Mouse (Mus musculus) ovary, postnatal 10 days (tissue): ENCODE data around the gene Elf1.
A peak's percentile ranks its signal among the peaks of the same experiment; 100 is the strongest.

Experiments used
- DNase-seq: peaks from one replicate; pipeline ENCODE4 v3.0.0; 2022; ENCODE audit warnings: low spot score

The Elf1 gene

GRCm38 (mm10) chr14:79573482-79574191 is 92.6 kb downstream of the Elf1 start:
- no peak for DNase-seq

DNA sequence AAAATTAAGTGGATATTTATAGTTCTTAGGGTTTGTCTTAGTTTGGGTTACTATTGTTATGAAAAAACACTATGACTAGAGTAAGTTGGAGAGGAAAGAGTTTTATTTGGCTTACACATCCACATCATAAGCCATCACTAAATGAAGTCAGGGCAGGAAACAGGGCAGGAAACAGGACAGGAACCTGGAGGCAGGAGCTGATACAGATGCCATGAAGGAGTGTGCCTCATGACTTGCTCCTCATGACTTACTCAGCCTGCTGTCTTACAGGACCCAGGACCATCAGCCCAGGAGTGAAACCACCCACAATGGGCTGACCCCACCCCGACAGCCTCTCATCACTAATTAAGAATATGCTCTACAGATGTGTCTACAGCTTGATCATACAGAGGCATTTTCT is 93.4 kb downstream of the Elf1 start:
- DNase-seq, result no peak

DNA sequence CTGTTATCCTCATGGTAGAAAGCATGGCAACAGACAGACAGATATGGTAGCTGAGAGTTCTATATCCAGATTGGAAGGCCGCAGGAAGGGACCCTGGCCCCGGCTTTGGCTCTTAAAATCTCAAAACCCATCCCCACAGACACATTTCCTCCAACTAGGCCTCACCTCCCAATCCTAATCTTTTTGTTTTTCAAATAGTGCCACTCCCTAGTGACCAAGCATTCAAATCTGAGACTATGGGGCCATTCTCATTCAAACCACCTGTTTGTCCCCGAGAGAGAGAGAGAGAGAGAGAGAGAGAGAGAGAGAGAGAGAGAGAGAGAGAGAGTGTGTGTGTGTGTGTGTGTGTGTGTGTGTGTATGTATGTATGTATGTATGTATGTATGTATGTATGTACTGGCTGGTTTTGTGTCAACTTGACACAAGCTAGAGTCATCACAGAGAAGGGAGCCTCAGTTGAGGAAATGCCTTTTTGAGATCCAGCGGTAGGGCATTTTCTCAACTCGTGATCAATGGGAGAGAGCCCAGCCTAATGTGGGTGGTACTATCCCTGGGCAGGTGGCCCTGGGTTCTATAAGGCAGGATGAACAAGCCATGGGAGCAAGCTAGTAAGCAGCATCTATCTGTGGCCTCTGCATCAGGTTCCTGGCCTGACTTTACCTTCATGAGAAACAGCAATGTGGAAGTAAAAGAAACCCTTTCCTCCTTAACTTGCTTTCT is 102.7 kb downstream of the Elf1 start:
- DNase-seq, result no peak

GRCm38 (mm10) chr14:79586499-79587138 is 105.6 kb downstream of the Elf1 start:
- DNase-seq, result no peak

GRCm38 (mm10) chr14:79587139-79587851 is 106.3 kb downstream of the Elf1 start, which contains the start of gene Sugt1:
Gene Sugt1 (plus strand): TSS chr14:79587691.
- DNase-seq, result peak; percentile 93

DNA sequence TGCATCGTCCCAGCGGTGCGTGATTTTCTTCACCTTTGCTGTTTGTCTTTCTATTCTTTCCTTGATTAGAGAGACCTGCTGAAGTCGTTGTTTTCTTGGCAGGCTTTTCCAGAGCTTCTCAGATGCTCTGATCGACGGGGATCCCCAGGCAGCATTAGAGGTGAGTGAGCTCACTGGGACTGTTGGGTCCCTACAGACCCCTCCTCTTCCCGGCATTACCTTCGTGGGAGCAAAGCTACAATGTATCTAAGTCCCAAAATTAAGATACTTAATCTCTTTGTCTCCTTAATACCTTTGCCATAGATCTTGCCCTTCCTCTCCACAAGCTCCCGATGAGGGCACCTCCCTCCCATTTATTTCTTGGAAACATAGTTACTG is 106.8 kb downstream of the Elf1 start:
- DNase-seq, result no peak

DNA sequence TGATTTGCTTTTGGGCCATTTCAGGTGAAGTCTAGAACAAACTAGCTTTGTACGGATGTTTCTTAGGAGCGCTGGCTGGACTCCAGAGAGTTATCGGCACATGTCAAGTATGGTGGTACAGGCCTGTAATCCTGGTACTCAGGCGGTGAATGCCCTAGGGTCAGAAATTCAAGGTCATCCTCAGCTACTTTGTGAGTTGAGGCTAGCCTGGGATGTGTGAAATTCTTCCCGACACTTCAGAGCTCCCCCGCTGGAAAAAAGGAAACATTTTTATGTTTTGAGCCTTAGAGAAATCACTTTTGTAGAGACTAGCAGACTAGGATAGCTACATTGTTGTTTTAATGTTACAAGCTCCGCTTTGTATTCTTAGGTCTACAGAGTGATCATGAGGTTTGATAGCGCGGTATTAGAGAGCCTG is 107.5 kb downstream of the Elf1 start:
- DNase-seq, result no peak

GRCm38 (mm10) chr14:79589401-79589800 is 108.4 kb downstream of the Elf1 start:
- DNase-seq, result no peak

DNA sequence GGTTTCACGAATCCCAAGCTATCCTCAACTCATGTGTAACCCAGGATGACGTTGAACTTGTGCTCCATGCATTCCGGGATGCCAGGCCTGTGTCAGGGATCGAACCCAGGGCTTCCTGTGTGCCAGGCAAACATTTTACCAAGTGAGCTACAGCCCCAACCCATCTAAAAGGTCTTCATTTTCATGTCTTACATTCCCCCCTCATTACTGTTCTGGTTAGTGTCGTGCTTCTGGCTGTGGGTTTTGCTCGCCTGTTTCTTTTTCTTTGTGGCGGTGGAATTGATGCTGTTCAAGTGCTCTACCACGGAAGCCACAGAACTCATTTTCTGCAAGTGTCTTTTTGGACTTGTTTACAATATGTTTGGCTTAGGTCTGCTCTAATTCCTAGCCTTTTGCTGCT is 109.9 kb downstream of the Elf1 start:
- no peak for DNase-seq

DNA sequence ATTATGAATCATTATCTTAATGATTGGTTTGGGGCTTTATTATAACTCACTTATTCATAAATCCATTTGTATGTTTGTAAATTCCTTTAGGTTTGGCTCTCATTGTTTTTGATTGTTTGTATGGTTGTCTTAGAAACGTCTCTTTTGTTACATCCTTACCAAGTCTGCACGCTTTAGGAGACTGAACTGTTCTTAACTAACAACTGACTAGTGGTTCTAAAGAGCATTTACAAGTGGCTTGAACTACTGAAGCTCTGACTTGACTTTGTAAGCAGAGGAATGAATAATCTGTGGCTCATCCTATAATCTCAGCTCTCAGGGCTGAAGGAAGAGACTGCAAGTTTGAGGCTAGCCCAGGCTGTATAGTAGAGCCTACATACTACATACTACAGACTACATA is 110.6 kb downstream of the Elf1 start:
- no peak for DNase-seq

DNA sequence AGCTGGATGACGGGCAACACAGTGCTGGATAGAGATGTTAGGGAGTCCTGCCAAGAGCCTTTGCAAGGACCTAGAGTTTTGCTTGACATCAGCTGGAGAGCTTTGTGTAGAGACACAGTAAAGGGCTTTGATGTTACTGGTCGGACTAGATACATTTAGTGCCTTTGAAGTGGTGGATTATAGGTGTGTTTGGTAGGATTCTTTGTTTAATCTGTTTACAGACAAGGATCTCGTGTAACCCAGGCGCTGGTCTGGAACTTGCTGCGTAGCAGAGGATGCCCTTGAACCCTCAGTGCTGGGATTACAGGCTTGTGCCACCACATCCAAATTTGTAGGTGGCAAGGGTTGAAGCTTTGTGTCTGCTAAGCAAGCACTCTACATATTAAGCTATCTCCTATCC is 113.1 kb downstream of the Elf1 start:
- no peak for DNase-seq

- DNase-seq, result no peak
Observed at GRCm38 (mm10) chr14:79596602-79597001, 115.6 kb downstream of the Elf1 start.

DNA sequence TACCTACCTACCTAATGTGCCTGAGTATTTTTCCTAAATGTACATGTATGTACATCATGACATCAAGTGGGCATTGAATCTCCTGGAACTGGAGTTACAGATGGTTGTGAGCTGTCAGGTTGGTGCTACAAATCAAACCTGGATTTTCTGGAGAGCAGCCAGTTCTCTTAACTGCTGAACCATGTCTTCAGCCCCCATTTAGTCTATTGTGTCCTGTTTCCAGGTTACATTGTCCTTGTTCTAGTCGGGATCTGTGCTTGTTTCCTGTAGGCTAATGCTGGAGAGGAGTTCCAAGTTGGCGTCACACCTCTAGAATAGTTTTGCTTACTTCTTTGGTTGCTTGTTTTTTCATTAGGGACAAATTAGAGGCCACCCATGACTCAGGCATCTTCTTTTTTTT is 124.9 kb downstream of the Elf1 start:
- no peak for DNase-seq

GRCm38 (mm10) chr14:79606392-79606791 is 125.4 kb downstream of the Elf1 start:
- DNase-seq, result no peak

DNA sequence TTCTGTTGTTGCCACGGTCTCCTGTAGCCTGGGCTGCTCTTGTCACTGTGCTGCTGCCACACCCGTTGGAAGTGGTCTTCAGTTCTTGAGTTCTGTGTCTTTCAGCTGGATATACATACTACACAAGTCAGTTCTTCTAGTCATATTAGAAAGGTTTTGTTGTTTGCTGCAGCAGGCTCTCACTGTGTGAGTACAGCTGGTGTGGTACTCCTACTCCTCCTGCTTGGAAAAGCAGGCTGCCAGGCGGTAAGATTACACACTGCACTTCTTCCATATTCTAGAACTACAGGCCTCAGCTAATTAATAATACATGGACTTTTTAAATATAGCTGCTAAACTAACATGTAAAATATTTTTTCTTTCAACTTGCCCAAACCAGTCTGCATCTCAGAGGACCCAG is 125.9 kb downstream of the Elf1 start:
- DNase-seq, result no peak

- no peak for DNase-seq
Observed at GRCm38 (mm10) chr14:79607352-79607751, 126.4 kb downstream of the Elf1 start.

DNA sequence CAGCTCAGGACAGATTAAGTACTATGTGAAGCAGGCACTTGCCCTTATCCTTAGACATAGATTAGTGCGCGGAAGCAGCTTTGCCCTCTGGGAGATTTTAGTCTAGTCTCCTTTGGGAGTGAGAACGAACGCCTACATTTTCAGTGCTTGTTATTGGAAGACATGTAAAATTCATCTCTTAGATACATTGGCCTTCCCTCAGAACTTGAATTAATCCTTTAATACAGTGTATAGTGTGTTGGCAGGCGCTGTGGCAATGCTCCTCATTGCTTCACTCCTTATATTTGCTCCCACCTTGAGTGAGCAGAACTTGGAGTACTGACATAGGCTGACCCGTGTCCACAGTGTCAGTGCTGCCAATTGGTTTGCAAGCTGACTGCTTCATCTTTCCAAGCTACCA is 127.3 kb downstream of the Elf1 start:
- DNase-seq, result no peak

- DNase-seq, result no peak
Observed at GRCm38 (mm10) chr14:79617121-79617828, 136.3 kb downstream of the Elf1 start.

- DNase-seq, result no peak
Observed at GRCm38 (mm10) chr14:79619802-79620201, 138.8 kb downstream of the Elf1 start.

DNA sequence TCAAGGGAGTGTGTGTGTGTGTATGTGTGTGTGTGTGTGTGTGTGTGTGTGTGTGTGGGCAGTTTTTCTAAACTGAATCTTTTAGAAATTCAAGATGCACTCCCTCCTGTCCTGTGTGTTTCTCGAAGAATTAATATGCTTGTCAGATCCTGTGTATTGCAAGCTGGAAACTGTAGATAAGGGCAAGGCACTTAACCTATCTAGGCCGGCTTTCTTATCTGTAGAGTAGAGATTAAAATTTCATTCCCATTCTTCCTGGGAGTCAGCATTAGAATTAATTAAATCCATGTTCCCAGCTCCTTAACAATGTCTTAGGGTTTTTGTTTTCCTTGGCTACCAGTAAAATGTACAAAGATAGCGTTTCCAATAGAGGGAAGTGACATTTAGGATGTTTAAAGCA is 140.1 kb downstream of the Elf1 start:
- no peak for DNase-seq
